Mouse (Mus musculus): ENCODE measurements around the gene Degs1. TPM values are rescaled to one million over a fixed set of nuclear protein-coding genes. Genes with fewer than 3 reads are reported as not detected.
A peak's percentile ranks its signal among the peaks of the same experiment; 100 is the strongest.

Gene Degs1
- polyA plus RNA-seq (2014; fragmentation: Nextera tagmentation; extraction: Ambion mirVana): 103 and 118 TPM in 2 replicates

GRCm38 (mm10) chr1:182282091-182283075 is at the start of gene Degs1:
Gene Degs1 (minus strand): TSS chr1:182282804.
- Histone ChIP-seq H3K4me1 (ENCODE audit: control insufficient read depth, insufficient read depth, low read length) (peaks cover 13% of the 10 kb centered on the region; the same call in 1 of the 2 replicates), H3K9ac (ENCODE audit: low read depth, low read length) (peak within 1 kb of the TSS; percentile 92), H3K27me3 (ENCODE audit: control insufficient read depth, insufficient read depth, low read length) (no peaks in the 10 kb centered on the region), H3K4me3 (ENCODE audit: low read length) (peak within 1 kb of the TSS; percentile 78), H3K27ac (ENCODE audit: low read depth, low read length) (peak within 1 kb of the TSS; percentile 89), H3K36me3 (ENCODE audit: control insufficient read depth, insufficient read depth, low read length) (peaks cover 20% of the 10 kb centered on the region), H3K9me3 (ENCODE audit: control insufficient read depth, low read length) (no peaks in the 10 kb centered on the region), H3K4me2 (replicated peaks; ENCODE audit: low read depth, low read length) (peak within 1 kb of the TSS; percentile 64)
- under 1% methylated on average over 87 of the region's 94 CpGs for WGBS
- peak; percentile 93 for ATAC-seq (ENCODE audit: low FRiP score, low TSS enrichment)

GRCm38 (mm10) chr1:182325919-182326318 is 43.3 kb upstream of the Degs1 start:
- 93% methylated on average over 1 of the region's 1 CpGs for WGBS
- no peak for ATAC-seq (ENCODE audit: low FRiP score, low TSS enrichment)
- Histone ChIP-seq H3K4me2 (replicated peaks; ENCODE audit: low read depth, low read length) (no peak overlapping the region), H3K27ac (ENCODE audit: low read depth, low read length) (no peak overlapping the region), H3K9me3 (ENCODE audit: control insufficient read depth, low read length) (no peaks in the 10 kb centered on the region), H3K36me3 (ENCODE audit: control insufficient read depth, insufficient read depth, low read length) (peaks cover 82% of the 10 kb centered on the region), H3K4me3 (ENCODE audit: low read length) (no peak overlapping the region), H3K9ac (ENCODE audit: low read depth, low read length) (no peak overlapping the region), H3K4me1 (ENCODE audit: control insufficient read depth, insufficient read depth, low read length) (no peaks in the 10 kb centered on the region), H3K27me3 (ENCODE audit: control insufficient read depth, insufficient read depth, low read length) (no peaks in the 10 kb centered on the region)

- Histone ChIP-seq H3K9me3 (ENCODE audit: control insufficient read depth, low read length) (no peaks in the 10 kb centered on the region), H3K4me3 (ENCODE audit: low read length) (no peak overlapping the region), H3K4me2 (replicated peaks; ENCODE audit: low read depth, low read length) (no peak overlapping the region), H3K4me1 (ENCODE audit: control insufficient read depth, insufficient read depth, low read length) (no peaks in the 10 kb centered on the region), H3K27ac (ENCODE audit: low read depth, low read length) (no peak overlapping the region), H3K9ac (ENCODE audit: low read depth, low read length) (no peak overlapping the region), H3K36me3 (ENCODE audit: control insufficient read depth, insufficient read depth, low read length) (peaks cover 82% of the 10 kb centered on the region), H3K27me3 (ENCODE audit: control insufficient read depth, insufficient read depth, low read length) (no peaks in the 10 kb centered on the region)
- WGBS: 92% methylated on average over 7 of the region's 7 CpGs
- no peak for ATAC-seq (ENCODE audit: low FRiP score, low TSS enrichment)
Measured at GRCm38 (mm10) chr1:182324552-182324951, 41.9 kb upstream of the Degs1 start.

GRCm38 (mm10) chr1:182323139-182323538 is 40.5 kb upstream of the Degs1 start:
- Histone ChIP-seq H3K27ac (ENCODE audit: low read depth, low read length) (no peak overlapping the region), H3K9ac (ENCODE audit: low read depth, low read length) (no peak overlapping the region), H3K27me3 (ENCODE audit: control insufficient read depth, insufficient read depth, low read length) (no peaks in the 10 kb centered on the region), H3K4me2 (replicated peaks; ENCODE audit: low read depth, low read length) (no peak overlapping the region), H3K9me3 (ENCODE audit: control insufficient read depth, low read length) (no peaks in the 10 kb centered on the region), H3K36me3 (ENCODE audit: control insufficient read depth, insufficient read depth, low read length) (peaks cover 80% of the 10 kb centered on the region), H3K4me1 (ENCODE audit: control insufficient read depth, insufficient read depth, low read length) (no peaks in the 10 kb centered on the region), H3K4me3 (ENCODE audit: low read length) (no peak overlapping the region)
- ATAC-seq (ENCODE audit: low FRiP score, low TSS enrichment): no peak
- 98% methylated on average over 3 of the region's 3 CpGs for WGBS

GRCm38 (mm10) chr1:182314201-182314600 is 31.6 kb upstream of the Degs1 start:
- no peak for ATAC-seq (ENCODE audit: low FRiP score, low TSS enrichment)
- Histone ChIP-seq H3K27ac (ENCODE audit: low read depth, low read length) (no peak overlapping the region), H3K9ac (ENCODE audit: low read depth, low read length) (no peak overlapping the region), H3K4me2 (replicated peaks; ENCODE audit: low read depth, low read length) (no peak overlapping the region), H3K9me3 (ENCODE audit: control insufficient read depth, low read length) (no peaks in the 10 kb centered on the region; the same call in 1 of the 2 replicates), H3K27me3 (ENCODE audit: control insufficient read depth, insufficient read depth, low read length) (no peaks in the 10 kb centered on the region), H3K4me3 (ENCODE audit: low read length) (no peak overlapping the region), H3K4me1 (ENCODE audit: control insufficient read depth, insufficient read depth, low read length) (no peaks in the 10 kb centered on the region), H3K36me3 (ENCODE audit: control insufficient read depth, insufficient read depth, low read length) (peaks cover 55% of the 10 kb centered on the region)
- WGBS: 95% methylated on average over 5 of the region's 5 CpGs

GRCm38 (mm10) chr1:182313181-182313580 is 30.6 kb upstream of the Degs1 start:
- no peak for ATAC-seq (ENCODE audit: low FRiP score, low TSS enrichment)
- no peak overlapping the region for H3K27ac ChIP-seq (ENCODE audit: low read depth, low read length)
- H3K9ac ChIP-seq (ENCODE audit: low read depth, low read length): no peak overlapping the region
- H3K4me3 ChIP-seq (ENCODE audit: low read length): no peak overlapping the region
- H3K27me3 ChIP-seq (ENCODE audit: control insufficient read depth, insufficient read depth, low read length): no peaks in the 10 kb centered on the region
- H3K4me1 ChIP-seq (ENCODE audit: control insufficient read depth, insufficient read depth, low read length): no peaks in the 10 kb centered on the region
- H3K4me2 ChIP-seq (replicated peaks; ENCODE audit: low read depth, low read length): no peak overlapping the region
- peaks cover 46% of the 10 kb centered on the region for H3K36me3 ChIP-seq (ENCODE audit: control insufficient read depth, insufficient read depth, low read length)
- 93% methylated on average over 8 of the region's 8 CpGs for WGBS
- H3K9me3 ChIP-seq (ENCODE audit: control insufficient read depth, low read length): no peaks in the 10 kb centered on the region; the same call in 1 of the 2 replicates

- ATAC-seq (ENCODE audit: low FRiP score, low TSS enrichment): no peak
- Histone ChIP-seq H3K9me3 (ENCODE audit: control insufficient read depth, low read length) (no peaks in the 10 kb centered on the region; the same call in 1 of the 2 replicates), H3K4me3 (ENCODE audit: low read length) (no peak overlapping the region), H3K27ac (ENCODE audit: low read depth, low read length) (no peak overlapping the region), H3K27me3 (ENCODE audit: control insufficient read depth, insufficient read depth, low read length) (no peaks in the 10 kb centered on the region), H3K36me3 (ENCODE audit: control insufficient read depth, insufficient read depth, low read length) (peaks cover 28% of the 10 kb centered on the region), H3K4me1 (ENCODE audit: control insufficient read depth, insufficient read depth, low read length) (no peaks in the 10 kb centered on the region), H3K9ac (ENCODE audit: low read depth, low read length) (no peak overlapping the region), H3K4me2 (replicated peaks; ENCODE audit: low read depth, low read length) (no peak overlapping the region)
- 95% methylated on average over 5 of the region's 5 CpGs for WGBS
Measured at GRCm38 (mm10) chr1:182311376-182311775, 28.8 kb upstream of the Degs1 start.

GRCm38 (mm10) chr1:182310316-182310715 is 27.7 kb upstream of the Degs1 start:
- 89% methylated on average over 2 of the region's 2 CpGs for whole genome bisulfite sequencing

GRCm38 (mm10) chr1:182309403-182309802 is 26.8 kb upstream of the Degs1 start:
- H3K9ac ChIP-seq (ENCODE audit: low read depth, low read length): no peak overlapping the region
- no peaks in the 10 kb centered on the region for H3K4me1 ChIP-seq (ENCODE audit: control insufficient read depth, insufficient read depth, low read length)
- no peaks in the 10 kb centered on the region for H3K27me3 ChIP-seq (ENCODE audit: control insufficient read depth, insufficient read depth, low read length)
- peaks cover 10% of the 10 kb centered on the region for H3K36me3 ChIP-seq (ENCODE audit: control insufficient read depth, insufficient read depth, low read length)
- no peak overlapping the region for H3K4me3 ChIP-seq (ENCODE audit: low read length)
- 63% methylated on average over 5 of the region's 5 CpGs for WGBS
- ATAC-seq (ENCODE audit: low FRiP score, low TSS enrichment): no peak
- no peaks in the 10 kb centered on the region; the same call in 1 of the 2 replicates for H3K9me3 ChIP-seq (ENCODE audit: control insufficient read depth, low read length)
- no peak overlapping the region for H3K4me2 ChIP-seq (replicated peaks; ENCODE audit: low read depth, low read length)
- H3K27ac ChIP-seq (ENCODE audit: low read depth, low read length): no peak overlapping the region

More at GRCm38 (mm10) chr1:182310316-182310715, 27.7 kb upstream of the Degs1 start:
- Histone ChIP-seq H3K9me3 (ENCODE audit: control insufficient read depth, low read length) (no peaks in the 10 kb centered on the region; the same call in 1 of the 2 replicates), H3K4me2 (replicated peaks; ENCODE audit: low read depth, low read length) (no peak overlapping the region), H3K27me3 (ENCODE audit: control insufficient read depth, insufficient read depth, low read length) (no peaks in the 10 kb centered on the region), H3K36me3 (ENCODE audit: control insufficient read depth, insufficient read depth, low read length) (peaks cover 19% of the 10 kb centered on the region), H3K4me1 (ENCODE audit: control insufficient read depth, insufficient read depth, low read length) (no peaks in the 10 kb centered on the region), H3K9ac (ENCODE audit: low read depth, low read length) (no peak overlapping the region), H3K4me3 (ENCODE audit: low read length) (no peak overlapping the region), H3K27ac (ENCODE audit: low read depth, low read length) (no peak overlapping the region)
- ATAC-seq (ENCODE audit: low FRiP score, low TSS enrichment): no peak
